In the genomic region with DNA sequence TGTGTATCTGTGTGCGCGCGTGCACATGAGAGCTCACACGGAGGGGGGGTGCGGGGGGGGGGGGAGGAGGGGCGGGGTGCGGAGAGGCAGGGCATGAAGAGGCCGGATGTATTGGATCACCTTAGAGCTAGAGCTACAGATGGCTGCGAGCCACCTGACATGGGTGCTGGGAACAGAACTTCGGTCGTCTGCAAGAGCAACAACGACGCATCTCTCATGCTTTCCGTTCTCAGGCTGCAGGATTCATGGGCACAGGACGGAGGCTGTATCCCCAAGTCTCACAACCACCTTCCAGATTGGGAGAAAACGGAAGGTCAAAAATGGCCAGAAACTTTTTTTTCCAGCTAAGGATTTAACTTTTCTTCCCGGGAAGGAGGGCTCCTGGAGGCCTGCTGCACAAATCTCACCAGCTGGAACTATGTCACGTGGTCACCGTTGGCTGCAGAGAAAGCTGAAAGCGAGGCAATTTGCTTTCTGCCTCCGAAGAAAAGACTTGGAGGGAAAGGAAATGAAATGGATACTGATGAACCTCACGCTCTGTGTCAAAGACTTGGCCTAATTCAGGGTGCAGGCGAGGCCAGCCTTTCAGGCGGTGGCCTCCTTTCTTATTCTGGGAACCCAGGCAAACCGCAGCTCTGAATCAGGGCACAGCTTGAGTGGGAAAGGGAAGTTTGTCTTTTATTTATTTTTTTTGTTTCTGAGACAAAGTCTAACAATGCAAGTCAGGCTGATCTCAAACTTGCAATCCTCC, we compare ENCODE assay signal across 12 mouse cellular contexts. TPM values are rescaled to one million over a fixed set of nuclear protein-coding genes. Genes with fewer than 3 reads are reported as not detected.
DNase-seq lines count a peak whose midpoint lies in the region; ATAC-seq lines count a peak whose summit lies in the region.
"Had no signal": no experiment of that assay in that cellular context is flagged by ENCODE, and none has a peak within 500 bp of the region (broad histone marks: within the 10 kb centered on the region; RNA-seq: fewer than 3 reads in every experiment).

No protein-coding gene starts in this region.

- H3K27ac ChIP-seq in intestine, embryonic 16.5 days (ENCODE audit: low read length) = peak overlapping the region; percentile 17
- H3K27ac ChIP-seq: neural tube, embryonic 15.5 days had no signal

- intact Hi-C loops in left cerebral cortex, postnatal 10 days (cut with DNase I) = loop anchor here (10.0 kb wide), 1 partner anchor 167 kb away; no protein-coding TSS in a partner anchor
- intact Hi-C loops in left cerebral cortex, postnatal 36 days (cut with DNase I) = loop anchor here (2.0 kb wide), 1 partner anchor 15 kb away; no protein-coding TSS in a partner anchor

- no peaks in the 10 kb centered on the region for H3K4me1 ChIP-seq in intestine, embryonic 16.5 days (ENCODE audit: control insufficient read depth, insufficient read depth, low read length)

- no peak for DNase-seq in frontal cortex, postnatal 25 days (ENCODE audit: low spot score in 2 of 2)
- peak; percentile 29 to 51 for DNase-seq in left cerebral cortex, postnatal 10 days (ENCODE audit: extremely low spot score in 1 of 2, low spot score in 2 of 2)
- no peak for DNase-seq in left cerebral cortex, postnatal 36 days (ENCODE audit: low spot score in 2 of 2)
- no peak for DNase-seq in spleen, adult 12 weeks (ENCODE audit: low spot score)
- no peak for DNase-seq in cerebellum, adult 11-12 months
- DNase-seq: left cerebral cortex, postnatal 4 days; thymus, adult 18-20 months had no signal

- H3K9me3 ChIP-seq in intestine, embryonic 16.5 days (ENCODE audit: control insufficient read depth, low read length) = no peaks in the 10 kb centered on the region

- 65% methylated on average over 25 of the region's 25 CpGs for WGBS in intestine, embryonic 16.5 days

- peak; percentile 66 for ATAC-seq in frontal cortex, adult (ENCODE audit: low TSS enrichment)
- 0 out of 2 replicates have a peak, but pooled peaks have one; percentile 37 for ATAC-seq in common myeloid progenitor, adult 5-6 weeks (replicated peaks; ENCODE audit: low read depth, poor library complexity, severe bottlenecking)
- no peak for ATAC-seq in intestine, embryonic 16.5 days

- H3K27me3 ChIP-seq in intestine, embryonic 16.5 days (replicated peaks; ENCODE audit: control insufficient read depth, insufficient read depth, low read length) = no peaks in the 10 kb centered on the region
- H3K27me3 ChIP-seq: neural tube, embryonic 15.5 days had no signal

- H3K36me3 ChIP-seq in intestine, embryonic 16.5 days (ENCODE audit: control insufficient read depth, insufficient read depth, low read length) = no peaks in the 10 kb centered on the region
- H3K36me3 ChIP-seq: neural tube, embryonic 15.5 days had no signal

- H3K4me2 ChIP-seq in intestine, embryonic 16.5 days (ENCODE audit: low read depth, low read length) = no peak overlapping the region
- H3K4me2 ChIP-seq: neural tube, embryonic 15.5 days had no signal

- H3K9ac ChIP-seq in intestine, embryonic 16.5 days (ENCODE audit: low read depth, low read length) = no peak overlapping the region
- H3K9ac ChIP-seq: neural tube, embryonic 15.5 days had no signal

- no peak overlapping the region for H3K4me3 ChIP-seq in intestine, embryonic 16.5 days (ENCODE audit: low read length)
- H3K4me3 ChIP-seq: neural tube, embryonic 15.5 days had no signal

RNA-seq across cellular contexts. Expression of a gene that starts 7.3 kb away (rescaled TPM):
- total RNA-seq in left cerebral cortex, postnatal 10 days (2021) = 10 to 100 TPM; 12.1 to 12.2 TPM
- 10 to 100 TPM; 14.9 to 18.5 TPM for total RNA-seq in left cerebral cortex, postnatal 36 days (2021)
- total RNA-seq in common myeloid progenitor, adult 5-6 weeks (2017) = 18.7 and 20.2 TPM in 2 replicates
- polyA plus RNA-seq in intestine, embryonic 16.5 days (2015; fragmentation: Nextera tagmentation; extraction: Ambion mirVana) = 8.6 and 9.1 TPM in 2 replicates

RNA-seq across cellular contexts. Expression of a gene that starts 48.2 kb away (rescaled TPM):
- total RNA-seq in left cerebral cortex, postnatal 10 days (2021) = 1 to 10 TPM; 7.1 to 7.2 TPM
- total RNA-seq in left cerebral cortex, postnatal 36 days (2021) = 1 to 10 TPM; 7.1 to 8.4 TPM
- not detected in 2 replicates for total RNA-seq in common myeloid progenitor, adult 5-6 weeks (2017)
- polyA plus RNA-seq in intestine, embryonic 16.5 days (2015; fragmentation: Nextera tagmentation; extraction: Ambion mirVana) = 0.61 and 1.1 TPM in 2 replicates
- total RNA-seq: megakaryocyte progenitor cell, adult 5-6 weeks had no signal

Comparison
In these comparisons a context has a peak if more than half of its experiments do, and no peak if none do; other contexts are left out.
1. DNase-seq: peak in left cerebral cortex, postnatal 10 days (2 of 2); none in frontal cortex, postnatal 25 days (0 of 2), left cerebral cortex, postnatal 36 days (0 of 2), spleen, adult 12 weeks (single experiment) and cerebellum, adult 11-12 months (single experiment).